Mouse (Mus musculus) stomach, postnatal 0 days (tissue): Measurements from ENCODE around the gene Cdk5rap2. TPM values are rescaled to one million over a fixed set of nuclear protein-coding genes. Genes with fewer than 3 reads are reported as not detected.

Source experiments
- ATAC-seq: fragments of 200-750 bp; cut with Nextera tagmentation; 2 replicates; pipeline ENCODE4 v1.8.0; 2017; ENCODE audit not compliant: low FRiP score, low TSS enrichment
- DNase-seq: peaks from one replicate; pipeline ENCODE4 v3.0.0-alpha.2; 2016; ENCODE audit warnings: low spot score
- H3K27ac ChIP-seq: fragments of 300-500 bp; sonication (generic); replicated peaks from 2 replicates; pipeline ENCODE4 v1.5.1; 2014; ENCODE audit warnings: mild to moderate bottlenecking, control low read depth
- H3K27me3 ChIP-seq: fragments of 300-500 bp; sonication (generic); 2 replicates; pipeline ENCODE4 v1.6.1; 2014; ENCODE audit warnings: low read length; ENCODE audit not compliant: control insufficient read depth, insufficient read depth
- H3K36me3 ChIP-seq: fragments of 300-500 bp; sonication (generic); 2 replicates; pipeline ENCODE4 v1.6.1; 2014; ENCODE audit warnings: low read length, mixed read lengths; ENCODE audit not compliant: control insufficient read depth, insufficient read depth
- H3K4me1 ChIP-seq: fragments of 300-500 bp; sonication (generic); replicated peaks from 2 replicates; pipeline ENCODE4 v1.6.1; 2014; ENCODE audit warnings: antibody characterized with exemption; ENCODE audit not compliant: control insufficient read depth, insufficient read depth
- H3K4me2 ChIP-seq: fragments of 300-500 bp; sonication (generic); replicated peaks from 2 replicates; pipeline ENCODE4 v1.6.1; 2014; ENCODE audit warnings: low read depth, mild to moderate bottlenecking, control low read depth, moderate library complexity
- H3K4me3 ChIP-seq: fragments of 300-500 bp; sonication (generic); 2 replicates; pipeline ENCODE4 v1.5.1; 2014; ENCODE audit warnings: low read depth, low read length, control low read depth
- H3K9ac ChIP-seq: fragments of 300-500 bp; sonication (generic); 2 replicates; pipeline ENCODE4 v1.6.1; 2014; ENCODE audit warnings: mild to moderate bottlenecking, low read length, control low read depth, mixed read lengths
- H3K9me3 ChIP-seq: fragments of 300-500 bp; sonication (generic); 2 replicates; pipeline ENCODE4 v1.6.1; 2016; ENCODE audit warnings: low read length; ENCODE audit not compliant: control insufficient read depth
- CTCF ChIP-seq: IDR thresholded peaks from 2 replicates; pipeline ENCODE4 v1.5.1; 2016; ENCODE audit warnings: antibody characterized with exemption, low read depth, mild to moderate bottlenecking, moderate library complexity
- EP300 ChIP-seq: optimal IDR thresholded peaks from 2 replicates; pipeline ENCODE3; 2016; ENCODE audit warnings: antibody characterized with exemption
- WGBS: fragments of 180-500 bp; shearing (Covaris S2); extraction: QIAGEN DNeasy Blood & Tissue Kit; methylation state at CpG from one replicate; pipeline ENCODE4 v1.1.7; 2014; 5-methylcytosine and 5-hydroxymethylcytosine counted together
- polyA plus RNA-seq: library from polyadenylated mRNA; unstranded; fragments of >200 nt; fragmentation: Nextera tagmentation; extraction: Ambion mirVana; gene quantifications from 2 replicates; pipeline ENCODE4 v1.2.1, GENCODE M21; 2015

Cdk5rap2 gene
- polyA plus RNA-seq, 1 experiment from 2014 or later = 5.1 TPM

DNA sequence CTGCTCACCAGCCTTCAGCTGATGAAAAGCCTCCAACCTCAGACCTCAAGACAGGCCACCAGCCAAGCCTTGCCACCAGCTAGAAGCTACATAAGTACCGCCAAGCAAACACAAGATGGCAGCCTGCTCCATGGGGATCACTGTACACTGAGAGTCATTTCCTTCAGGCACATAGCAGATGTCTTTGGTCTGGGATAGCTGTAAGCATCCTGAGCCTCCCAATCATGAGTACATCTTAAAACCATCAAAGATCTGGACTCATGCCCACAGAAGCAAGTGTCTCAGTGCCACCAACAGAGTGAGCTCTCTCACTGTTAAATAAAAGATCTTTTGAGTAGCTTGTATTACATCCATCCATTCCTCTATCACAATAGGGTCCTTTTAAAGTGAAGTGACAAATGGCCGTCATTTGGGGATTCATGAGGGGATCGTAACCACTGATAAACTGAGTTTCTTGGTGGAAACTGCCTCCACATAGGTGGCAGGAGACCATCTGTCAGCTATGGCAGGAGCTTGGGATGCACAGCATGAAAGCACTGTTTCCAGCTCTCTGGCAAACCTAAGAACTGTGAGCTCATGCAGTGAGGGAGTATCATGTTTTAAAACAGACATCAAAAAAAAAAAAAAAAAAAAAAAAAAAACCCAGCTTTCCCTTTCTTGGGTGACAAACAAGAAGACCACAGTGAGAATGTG lies 150.4 kb downstream of the Cdk5rap2 start:
- 88% methylated on average over 3 of the region's 3 CpGs for WGBS

DNA sequence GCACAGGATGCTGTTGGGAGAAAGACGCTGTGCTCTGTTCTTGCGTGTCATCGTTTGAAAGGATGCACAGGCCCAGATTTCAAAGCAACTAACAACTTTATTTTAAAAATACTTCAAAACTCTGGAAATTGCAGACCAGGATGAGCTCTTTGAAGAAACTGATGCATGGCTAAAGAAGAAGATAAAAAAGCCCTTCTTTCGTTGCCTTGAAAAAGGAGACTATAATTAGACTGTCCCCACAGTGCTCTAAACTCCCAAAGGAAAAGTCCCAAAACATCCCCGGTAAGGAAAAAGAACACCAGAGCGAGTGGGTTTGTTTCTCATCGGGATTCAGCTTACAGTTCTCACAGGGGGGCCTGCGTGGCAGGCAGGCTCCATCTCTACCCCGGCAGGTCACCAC lies 151.4 kb downstream of the Cdk5rap2 start:
- Histone ChIP-seq H3K4me3 (no peak overlapping the region), H3K9me3 (no peaks in the 10 kb centered on the region), H3K4me2 (no peak overlapping the region), H3K27me3 (no peaks in the 10 kb centered on the region), H3K27ac (no peak overlapping the region), H3K9ac (no peak overlapping the region), H3K4me1 (no peaks in the 10 kb centered on the region), H3K36me3 (no peaks in the 10 kb centered on the region)
- ATAC-seq = no peak
- no peak for DNase-seq
- TF ChIP-seq CTCF = no peak
- TF ChIP-seq EP300 = no peak
- WGBS = 78% methylated on average over 9 of the region's 9 CpGs

More for the DNA sequence above, 150.4 kb downstream of the Cdk5rap2 start:
- Histone ChIP-seq H3K36me3 (no peaks in the 10 kb centered on the region), H3K4me2 (no peak overlapping the region), H3K27me3 (no peaks in the 10 kb centered on the region), H3K27ac (no peak overlapping the region), H3K4me1 (no peaks in the 10 kb centered on the region), H3K4me3 (no peak overlapping the region), H3K9me3 (no peaks in the 10 kb centered on the region), H3K9ac (no peak overlapping the region)
- no peak for ATAC-seq
- no peak for DNase-seq
- TF ChIP-seq EP300 (no peak), CTCF (peak; percentile 52)

DNA sequence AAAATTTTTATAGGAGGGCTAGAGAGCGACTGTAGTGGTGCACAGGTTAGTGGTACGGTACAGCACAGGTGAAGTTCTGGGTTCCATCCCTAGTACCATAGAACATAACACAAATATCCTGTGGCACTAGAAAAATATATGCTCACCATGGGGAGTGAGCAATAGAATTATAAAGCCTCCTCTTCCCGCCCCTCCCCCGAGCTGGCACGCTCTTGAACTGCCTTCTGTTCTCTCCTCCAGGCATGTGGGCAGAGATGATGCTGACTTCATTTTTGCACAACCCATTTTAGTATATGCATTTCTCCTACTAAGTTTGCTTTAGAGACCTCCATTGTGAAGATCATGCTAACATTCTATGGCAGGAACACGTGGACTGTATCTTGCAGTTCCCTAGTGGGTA lies 152.0 kb downstream of the Cdk5rap2 start:
- H3K4me1 ChIP-seq = no peaks in the 10 kb centered on the region
- H3K27ac ChIP-seq = no peak overlapping the region
- no peak for DNase-seq
- no peaks in the 10 kb centered on the region for H3K9me3 ChIP-seq
- WGBS = 88% methylated on average over 6 of the region's 6 CpGs
- no peak overlapping the region for H3K9ac ChIP-seq
- no peaks in the 10 kb centered on the region for H3K27me3 ChIP-seq
- no peak for ATAC-seq
- H3K36me3 ChIP-seq = no peaks in the 10 kb centered on the region
- TF ChIP-seq CTCF = no peak
- TF ChIP-seq EP300 = no peak
- no peak overlapping the region for H3K4me3 ChIP-seq
- no peak overlapping the region for H3K4me2 ChIP-seq

DNA sequence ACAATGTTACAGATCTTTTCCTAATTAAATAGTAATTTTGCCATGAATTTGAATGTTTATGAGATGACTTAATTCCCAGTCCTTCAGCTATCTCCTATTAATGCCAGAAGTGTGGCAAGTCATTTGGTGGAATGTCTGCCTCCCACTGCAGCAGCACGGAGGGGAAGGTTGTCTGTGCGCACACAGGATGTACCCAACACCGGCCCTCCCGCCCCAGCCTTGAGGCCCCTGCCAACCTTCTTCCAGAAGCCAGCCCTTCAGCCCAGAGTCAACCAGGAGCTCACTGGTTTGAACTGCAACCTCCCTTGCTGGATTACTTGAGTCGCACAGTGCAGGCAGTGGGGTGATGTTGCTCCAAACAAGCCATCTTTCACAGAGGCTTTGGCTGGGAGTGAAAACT lies 158.5 kb downstream of the Cdk5rap2 start:
- DNase-seq (no peak), ATAC-seq (no peak)
- no peak overlapping the region for H3K4me2 ChIP-seq
- H3K9ac ChIP-seq = no peak overlapping the region
- H3K36me3 ChIP-seq = 0 out of 2 replicates have a peak, but pooled peaks cover under 1% of the 10 kb centered on the region
- H3K4me3 ChIP-seq = no peak overlapping the region
- H3K4me1 ChIP-seq = no peaks in the 10 kb centered on the region
- no peak overlapping the region for H3K27ac ChIP-seq
- 76% methylated on average over 5 of the region's 5 CpGs for WGBS
- TF ChIP-seq EP300 = no peak
- no peak for TF ChIP-seq CTCF
- H3K9me3 ChIP-seq = no peaks in the 10 kb centered on the region
- no peaks in the 10 kb centered on the region for H3K27me3 ChIP-seq

DNA sequence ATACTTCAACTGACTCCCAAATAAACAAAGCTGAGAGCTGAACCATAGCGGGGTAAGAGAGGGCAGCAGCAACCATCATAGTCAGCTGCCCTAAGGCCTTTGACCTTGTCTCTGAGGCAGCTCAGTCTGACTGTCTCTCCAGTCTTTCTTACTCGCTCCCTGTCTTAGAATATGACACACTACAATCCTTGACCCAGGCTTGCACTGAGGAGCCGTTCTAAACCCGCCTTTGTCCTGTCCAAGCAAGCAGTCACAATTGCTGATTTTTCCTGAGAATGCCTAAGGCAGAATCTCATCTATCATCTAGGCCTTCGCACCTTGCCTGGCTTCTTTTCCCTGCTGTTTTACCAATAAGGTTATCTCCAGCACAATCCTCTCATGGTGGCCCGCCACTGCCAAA lies 164.5 kb downstream of the Cdk5rap2 start:
- TF ChIP-seq EP300 (no peak), CTCF (no peak)
- ATAC-seq = no peak
- H3K9me3 ChIP-seq = no peaks in the 10 kb centered on the region
- H3K4me2 ChIP-seq = no peak overlapping the region
- 58% methylated on average over 6 of the region's 6 CpGs for WGBS
- no peak overlapping the region for H3K9ac ChIP-seq
- no peaks in the 10 kb centered on the region for H3K4me1 ChIP-seq
- peaks cover 8% of the 10 kb centered on the region for H3K36me3 ChIP-seq
- H3K4me3 ChIP-seq = no peak overlapping the region
- DNase-seq = no peak
- H3K27ac ChIP-seq = no peak overlapping the region
- no peaks in the 10 kb centered on the region for H3K27me3 ChIP-seq

DNA sequence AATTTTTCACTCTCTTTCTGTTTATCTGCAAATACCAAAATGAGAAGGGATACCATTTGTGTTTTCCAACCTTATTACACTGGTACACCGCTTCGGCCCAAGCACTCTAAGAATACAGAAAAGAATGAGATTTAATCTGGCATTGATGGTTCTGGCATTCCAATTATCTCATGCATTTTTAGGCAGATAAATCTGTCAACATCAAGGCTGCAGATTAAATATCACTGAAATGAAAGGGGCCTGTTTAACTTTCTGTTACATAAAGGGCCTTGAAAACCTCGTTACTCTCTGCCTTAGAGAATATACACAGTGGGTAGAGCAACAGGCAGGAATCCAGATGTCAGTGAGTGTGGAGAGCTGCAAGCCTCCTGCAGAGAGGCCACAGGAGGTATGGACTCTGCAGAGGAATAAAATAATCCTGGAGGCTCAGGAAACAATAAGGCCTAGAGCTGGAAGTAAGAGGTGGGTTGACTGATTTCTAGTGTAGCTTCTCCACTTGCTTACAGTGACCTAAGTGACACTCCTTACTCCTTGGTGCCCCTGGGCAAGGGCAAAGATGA lies 166.6 kb downstream of the Cdk5rap2 start:
- Histone ChIP-seq H3K9me3 (no peaks in the 10 kb centered on the region), H3K36me3 (peaks cover 8% of the 10 kb centered on the region), H3K27ac (no peak overlapping the region), H3K27me3 (no peaks in the 10 kb centered on the region), H3K4me2 (no peak overlapping the region), H3K4me3 (no peak overlapping the region), H3K4me1 (no peaks in the 10 kb centered on the region), H3K9ac (no peak overlapping the region)
- no peak for DNase-seq
- 50% methylated on average over 3 of the region's 3 CpGs for WGBS
- no peak for ATAC-seq
- TF ChIP-seq CTCF = no peak
- TF ChIP-seq EP300 = no peak
